Mouse (Mus musculus) heart, embryonic 14.5 days (tissue): ENCODE data around the gene Plekhd1. TPM values are rescaled to one million over a fixed set of nuclear protein-coding genes. Genes with fewer than 3 reads are reported as not detected.

ENCODE experiments used
- polyA plus RNA-seq: library from polyadenylated mRNA; unstranded; fragments of >200 nt; fragmentation: Nextera tagmentation; extraction: Ambion mirVana; gene quantifications from 2 replicates; pipeline ENCODE4 v1.2.1, GENCODE M21; 2014

Plekhd1 gene
- polyA plus RNA-seq, 1 experiment from 2014 or later: 0.53 TPM

Other genes with a start within 250 kb of the Plekhd1 start
- 17.4 and 17.9 TPM in 2 replicates for gene Exd2, start 229.5 kb upstream of the Plekhd1 start, polyA plus RNA-seq
- gene Galnt16, start 174.3 kb upstream of the Plekhd1 start, polyA plus RNA-seq: 2.1 and 2.4 TPM in 2 replicates
- gene Slc39a9, start 48.7 kb upstream of the Plekhd1 start, polyA plus RNA-seq: 19.4 and 21.7 TPM in 2 replicates
- 152 and 172 TPM in 2 replicates for gene Erh, start 48.2 kb upstream of the Plekhd1 start, polyA plus RNA-seq
- gene Ccdc177, start 68.1 kb downstream of the Plekhd1 start, polyA plus RNA-seq: not detected in 2 replicates
- gene Susd6, start 97.9 kb downstream of the Plekhd1 start, polyA plus RNA-seq: 22.3 and 22.5 TPM in 2 replicates